Mouse (Mus musculus) stomach, embryonic 15.5 days (tissue): ENCODE data around the gene C1rl. TPM values are rescaled to one million over a fixed set of nuclear protein-coding genes. Genes with fewer than 3 reads are reported as not detected.
"Not testable (repeated sequence)": the region's sequence is repeated elsewhere in the genome, so short reads cannot be mapped to it uniquely, and the experiment has no call there.

Experiments
- ATAC-seq: fragments of 200-750 bp; cut with Nextera tagmentation; 2 replicates; pipeline ENCODE4 v1.8.0; 2017; ENCODE audit warnings: low read depth, moderate number of reproducible peaks, moderate TSS enrichment; ENCODE audit not compliant: insufficient read depth, low FRiP score
- H3K27ac ChIP-seq: fragments of 300-500 bp; sonication (generic); 2 replicates; pipeline ENCODE4 v1.5.1; 2015; ENCODE audit warnings: mild to moderate bottlenecking, inconsistent platforms
- H3K27me3 ChIP-seq: fragments of 300-500 bp; sonication (generic); replicated peaks from 2 replicates; pipeline ENCODE4 v1.6.1; 2015; ENCODE audit warnings: inconsistent platforms
- H3K36me3 ChIP-seq: fragments of 300-500 bp; sonication (generic); 2 replicates; pipeline ENCODE4 v1.6.1; 2015; ENCODE audit warnings: inconsistent platforms
- H3K4me1 ChIP-seq: fragments of 300-500 bp; sonication (generic); 2 replicates; pipeline ENCODE4 v1.6.1; 2015; ENCODE audit warnings: inconsistent platforms
- H3K4me2 ChIP-seq: fragments of 300-500 bp; sonication (generic); 2 replicates; pipeline ENCODE4 v1.6.1; 2015; ENCODE audit warnings: mild to moderate bottlenecking, inconsistent platforms
- H3K4me3 ChIP-seq: fragments of 300-500 bp; sonication (generic); replicated peaks from 2 replicates; pipeline ENCODE4 v1.5.1; 2015; ENCODE audit warnings: inconsistent platforms
- H3K9ac ChIP-seq: fragments of 300-500 bp; sonication (generic); 2 replicates; pipeline ENCODE4 v1.6.1; 2015; ENCODE audit warnings: inconsistent platforms
- H3K9me3 ChIP-seq: fragments of 300-500 bp; sonication (generic); 2 replicates; pipeline ENCODE4 v1.6.1; 2016; ENCODE audit warnings: inconsistent platforms
- whole genome bisulfite sequencing: fragments of 180-500 bp; shearing (Covaris S2); methylation state at CpG from one replicate; pipeline ENCODE4 v1.1.7; 2015; 5-methylcytosine and 5-hydroxymethylcytosine counted together
- polyA plus RNA-seq: library from polyadenylated mRNA; unstranded; fragments of >200 nt; fragmentation: Nextera tagmentation; extraction: Ambion mirVana; gene quantifications from 2 replicates; pipeline ENCODE4 v1.2.1, GENCODE M21; 2015

C1rl gene
- polyA plus RNA-seq, 1 experiment from 2014 or later = 2.2 TPM

- 88% methylated on average over 11 of the region's 11 CpGs for WGBS
- H3K9ac ChIP-seq = no peak overlapping the region
- H3K4me1 ChIP-seq = no peaks in the 10 kb centered on the region
- no peaks in the 10 kb centered on the region for H3K27me3 ChIP-seq
- no peak for ATAC-seq
- H3K4me3 ChIP-seq = no peak overlapping the region
- no peaks in the 10 kb centered on the region for H3K9me3 ChIP-seq
- H3K4me2 ChIP-seq = no peak overlapping the region
- H3K36me3 ChIP-seq = no peaks in the 10 kb centered on the region
- no peak overlapping the region for H3K27ac ChIP-seq
Observed at GRCm38 (mm10) chr6:124458505-124458904, 34.4 kb upstream of the C1rl start.

- H3K36me3 ChIP-seq = no peaks in the 10 kb centered on the region
- no peak overlapping the region for H3K4me2 ChIP-seq
- H3K9me3 ChIP-seq = no peaks in the 10 kb centered on the region
- no peak overlapping the region for H3K27ac ChIP-seq
- WGBS = 78% methylated on average over 4 of the region's 4 CpGs
- H3K27me3 ChIP-seq = no peaks in the 10 kb centered on the region
- H3K4me1 ChIP-seq = no peaks in the 10 kb centered on the region
- H3K9ac ChIP-seq = no peak overlapping the region
- H3K4me3 ChIP-seq = no peak overlapping the region
- ATAC-seq = no peak
Observed at GRCm38 (mm10) chr6:124459388-124459787, 33.5 kb upstream of the C1rl start.

GRCm38 (mm10) chr6:124463881-124464291, 29.0 kb upstream of the C1rl start:
- Histone ChIP-seq H3K9ac (no peak overlapping the region), H3K4me3 (peak overlapping the region; percentile 43), H3K4me1 (0 out of 2 replicates have a peak, but pooled peaks cover 2% of the 10 kb centered on the region), H3K36me3 (no peaks in the 10 kb centered on the region), H3K27ac (no peak overlapping the region), H3K9me3 (no peaks in the 10 kb centered on the region), H3K27me3 (no peaks in the 10 kb centered on the region), H3K4me2 (peak overlapping the region; percentile 78)
- 20% methylated on average over 8 of the region's 8 CpGs for WGBS
- ATAC-seq = no peak

GRCm38 (mm10) chr6:124464305-124465271, 28.3 kb upstream of the C1rl start, which contains the start of gene Clstn3:
Gene Clstn3 (minus strand): TSS chr6:124464794.
- peak within 1 kb of the TSS; percentile 43 for H3K4me3 ChIP-seq
- H3K4me1 ChIP-seq = 0 out of 2 replicates have a peak, but pooled peaks cover 2% of the 10 kb centered on the region
- no peaks in the 10 kb centered on the region for H3K36me3 ChIP-seq
- no peaks in the 10 kb centered on the region for H3K27me3 ChIP-seq
- H3K9me3 ChIP-seq = no peaks in the 10 kb centered on the region
- H3K27ac ChIP-seq = no peak within 1 kb of the TSS
- peak within 1 kb of the TSS; percentile 19; the same call in 1 of the 2 replicates for H3K9ac ChIP-seq
- WGBS = 7% methylated on average over 27 of the region's 27 CpGs
- peak within 1 kb of the TSS; percentile 78 for H3K4me2 ChIP-seq
- peak; percentile 90 for ATAC-seq

- 0 out of 2 replicates have a peak, but pooled peaks cover 2% of the 10 kb centered on the region for H3K4me1 ChIP-seq
- H3K27ac ChIP-seq = no peak overlapping the region
- H3K4me3 ChIP-seq = peak overlapping the region; percentile 43; the same call in 1 of the 2 replicates
- H3K9ac ChIP-seq = no peak overlapping the region; the same call in 1 of the 2 replicates
- no peaks in the 10 kb centered on the region for H3K9me3 ChIP-seq
- 42% methylated on average over 6 of the region's 6 CpGs for WGBS
- H3K4me2 ChIP-seq = peak overlapping the region; percentile 78
- no peaks in the 10 kb centered on the region for H3K36me3 ChIP-seq
- no peak for ATAC-seq
- no peaks in the 10 kb centered on the region for H3K27me3 ChIP-seq
Observed at GRCm38 (mm10) chr6:124465299-124465698, 27.6 kb upstream of the C1rl start.

- H3K36me3 ChIP-seq = no peaks in the 10 kb centered on the region
- H3K4me2 ChIP-seq = no peak overlapping the region
- H3K9me3 ChIP-seq = no peaks in the 10 kb centered on the region
- H3K9ac ChIP-seq = no peak overlapping the region
- WGBS = 80% methylated on average over 6 of the region's 6 CpGs
- H3K27ac ChIP-seq = no peak overlapping the region
- H3K4me1 ChIP-seq = 0 out of 2 replicates have a peak, but pooled peaks cover 2% of the 10 kb centered on the region
- H3K4me3 ChIP-seq = no peak overlapping the region
- no peak for ATAC-seq
- H3K27me3 ChIP-seq = no peaks in the 10 kb centered on the region
Observed at GRCm38 (mm10) chr6:124465729-124466128, 27.2 kb upstream of the C1rl start.

GRCm38 (mm10) chr6:124471121-124471520, 21.8 kb upstream of the C1rl start:
- no peaks in the 10 kb centered on the region for H3K27me3 ChIP-seq

GRCm38 (mm10) chr6:124471783-124472638, 20.9 kb upstream of the C1rl start:
- peak; percentile 42; the same call in 1 of the 2 replicates for ATAC-seq
- H3K27me3 ChIP-seq, H3K4me1 ChIP-seq, H3K4me3 ChIP-seq, H3K36me3 ChIP-seq, H3K27ac ChIP-seq, H3K9ac ChIP-seq, H3K4me2 ChIP-seq, H3K9me3 ChIP-seq: not testable (repeated sequence)
- WGBS = 77% methylated on average over 6 of the region's 6 CpGs

More at GRCm38 (mm10) chr6:124471121-124471520, 21.8 kb upstream of the C1rl start:
- Histone ChIP-seq H3K9ac (no peak overlapping the region), H3K4me2 (no peak overlapping the region), H3K36me3 (no peaks in the 10 kb centered on the region), H3K9me3 (no peaks in the 10 kb centered on the region), H3K27ac (no peak overlapping the region), H3K4me3 (no peak overlapping the region), H3K4me1 (no peaks in the 10 kb centered on the region)
- WGBS = 82% methylated on average over 3 of the region's 3 CpGs
- no peak for ATAC-seq

GRCm38 (mm10) chr6:124472801-124473200, 20.1 kb upstream of the C1rl start:
- no peak overlapping the region for H3K9ac ChIP-seq
- H3K36me3 ChIP-seq = no peaks in the 10 kb centered on the region
- no peak overlapping the region for H3K4me2 ChIP-seq
- H3K27ac ChIP-seq = no peak overlapping the region
- no peak overlapping the region for H3K4me3 ChIP-seq
- no peak for ATAC-seq
- WGBS = 39% methylated on average over 6 of the region's 6 CpGs
- no peaks in the 10 kb centered on the region for H3K27me3 ChIP-seq
- H3K4me1 ChIP-seq = no peaks in the 10 kb centered on the region
- H3K9me3 ChIP-seq = no peaks in the 10 kb centered on the region

GRCm38 (mm10) chr6:124474621-124475020, 18.3 kb upstream of the C1rl start:
- H3K4me1 ChIP-seq = no peaks in the 10 kb centered on the region
- H3K27ac ChIP-seq = no peak overlapping the region
- no peaks in the 10 kb centered on the region for H3K36me3 ChIP-seq
- H3K27me3 ChIP-seq = no peaks in the 10 kb centered on the region
- H3K9ac ChIP-seq = no peak overlapping the region
- no peak overlapping the region for H3K4me3 ChIP-seq
- no peaks in the 10 kb centered on the region for H3K9me3 ChIP-seq
- H3K4me2 ChIP-seq = no peak overlapping the region
- WGBS = 79% methylated on average over 11 of the region's 11 CpGs
- ATAC-seq = no peak

- H3K4me3 ChIP-seq, H3K4me2 ChIP-seq, ATAC-seq, H3K27ac ChIP-seq, H3K4me1 ChIP-seq, H3K9me3 ChIP-seq, H3K9ac ChIP-seq, H3K27me3 ChIP-seq, H3K36me3 ChIP-seq: not testable (repeated sequence)
- 87% methylated on average over 8 of the region's 11 CpGs for WGBS
Observed at GRCm38 (mm10) chr6:124475335-124476075, 17.4 kb upstream of the C1rl start.
